Mouse (Mus musculus) thymus, adult 2 months (tissue): ENCODE measurements around the gene Slc5a4a.

Source experiments
- CTCF ChIP-seq: fragments of 200-500 bp; IDR thresholded peaks from 2 replicates; pipeline ENCODE4 v1.5.1; 2012; ENCODE audit warnings: mild to moderate bottlenecking, control low read depth, low read length, moderate library complexity, borderline replicate concordance; ENCODE audit not compliant: control insufficient read depth, poor library complexity, insufficient read depth; ENCODE audit errors: extremely low read depth
- POLR2A ChIP-seq: fragments of 200-500 bp; IDR thresholded peaks from 2 replicates; pipeline ENCODE4 v1.6.1; 2012; ENCODE audit warnings: mild to moderate bottlenecking, low read length, control low read depth, moderate library complexity; ENCODE audit not compliant: control insufficient read depth, poor library complexity, insufficient read depth; ENCODE audit errors: extremely low read depth

DNA sequence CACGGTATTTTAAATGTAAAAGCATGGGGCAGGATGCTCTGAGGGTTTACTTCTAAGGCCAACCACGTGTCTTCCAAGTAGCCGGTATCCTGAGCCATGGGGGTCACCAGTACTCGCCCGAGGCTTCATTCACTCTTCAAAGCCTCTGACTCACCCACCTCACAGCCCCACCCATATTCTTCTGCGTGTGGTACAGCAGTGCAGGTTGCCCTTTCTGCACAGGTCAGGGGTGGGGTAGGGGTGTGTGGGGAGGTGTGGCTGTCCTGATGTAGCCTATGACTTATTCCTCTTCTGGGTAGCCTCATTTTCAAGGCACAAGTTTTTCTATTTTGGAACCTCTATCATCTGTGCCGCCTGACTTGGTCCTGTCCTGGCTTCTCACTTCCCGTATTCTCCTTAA lies 405 bp upstream of the Slc5a4a start:
- no peak for TF ChIP-seq POLR2A
- TF ChIP-seq CTCF: no peak
